Mouse (Mus musculus) ovary, adult 18-20 months (tissue): ENCODE results near the gene Bcl7c.
"Not testable (repeated sequence)": the region's sequence is repeated elsewhere in the genome, so short reads cannot be mapped to it uniquely, and the experiment has no call there.

ENCODE experiments used
- DNase-seq: peaks from one replicate; pipeline ENCODE4 v3.0.0; 2022; ENCODE audit warnings: low spot score, mixed read lengths

The Bcl7c gene

DNA sequence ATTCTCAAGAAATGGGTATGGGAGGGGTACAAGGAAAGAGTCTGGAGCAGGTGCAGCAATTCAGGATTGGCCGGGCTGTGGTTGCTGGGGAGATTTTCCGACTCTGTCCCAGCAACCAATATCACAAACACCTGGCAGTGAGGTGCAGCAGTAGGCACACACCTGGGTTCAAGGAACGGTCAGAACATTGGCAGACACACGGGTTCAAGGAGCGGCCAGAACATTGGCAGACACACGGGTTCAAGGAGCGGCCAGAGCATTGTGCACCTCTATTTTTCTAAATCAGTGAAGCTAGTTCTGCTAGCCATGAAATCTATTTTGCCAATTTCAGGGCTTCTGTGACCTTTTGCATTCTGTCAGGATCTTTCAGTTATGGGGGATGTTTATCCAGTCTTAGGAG lies 61.2 kb downstream of the Bcl7c start:
- DNase-seq, result not testable (repeated sequence)

DNA sequence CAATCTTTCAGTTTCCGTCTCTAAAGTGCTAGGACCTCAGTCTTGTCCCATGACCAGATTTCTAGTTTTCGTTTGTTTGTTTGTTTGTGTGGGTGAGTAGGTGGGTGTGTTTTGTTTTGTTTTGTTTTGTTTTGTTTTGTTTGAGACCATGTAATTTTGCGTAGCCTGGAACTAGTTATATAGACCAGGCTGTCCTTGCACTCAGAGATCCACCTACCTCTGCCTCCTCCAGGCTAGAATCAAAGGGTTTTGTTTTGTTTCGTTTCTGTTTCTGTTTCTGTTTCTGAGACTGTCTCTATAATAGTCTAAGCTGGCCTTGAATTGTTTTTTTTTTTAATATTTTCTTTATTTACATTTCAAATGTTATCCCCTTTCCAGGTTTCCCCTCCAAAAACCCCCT lies 62.4 kb downstream of the Bcl7c start:
- DNase-seq, result no peak

DNA sequence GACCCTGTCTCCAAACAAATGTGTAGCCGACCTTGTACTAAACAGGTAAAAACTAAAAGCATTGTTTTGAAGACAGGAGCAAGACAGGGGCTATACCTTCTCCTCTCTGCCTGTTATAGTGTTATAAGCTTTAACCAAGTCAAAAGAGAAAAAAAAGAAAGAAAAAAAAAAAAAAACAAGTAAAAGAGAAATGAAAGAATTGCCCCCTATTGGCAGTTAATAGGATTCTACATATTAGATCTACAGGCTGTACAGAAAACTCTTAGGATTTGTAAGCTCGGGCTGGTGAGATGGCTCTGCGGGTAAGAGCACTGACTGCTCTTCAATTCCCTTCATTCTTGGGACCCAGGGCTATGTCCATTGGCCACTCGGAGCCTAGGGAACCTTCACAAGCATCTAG lies 66.5 kb downstream of the Bcl7c start:
- DNase-seq, result no peak

DNA sequence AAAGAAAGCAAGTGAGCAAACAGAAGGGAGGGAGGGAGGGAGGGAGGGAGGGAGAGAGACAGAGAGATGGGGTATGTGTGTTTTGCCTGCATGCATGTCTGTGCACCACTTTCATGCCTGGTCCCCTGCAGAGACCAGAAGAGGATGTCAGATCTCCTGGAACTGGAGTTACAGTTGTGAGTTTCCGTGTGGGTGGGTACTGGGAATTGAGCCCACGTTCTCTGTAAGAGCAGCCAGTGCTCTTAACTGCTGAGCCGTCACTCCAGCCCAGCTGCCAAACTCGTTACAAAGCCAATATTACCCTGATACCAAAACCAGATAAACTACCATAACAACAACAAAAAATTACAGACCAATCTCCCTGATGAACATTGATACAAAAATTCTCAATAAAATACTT lies 67.5 kb downstream of the Bcl7c start:
- no peak for DNase-seq

DNA sequence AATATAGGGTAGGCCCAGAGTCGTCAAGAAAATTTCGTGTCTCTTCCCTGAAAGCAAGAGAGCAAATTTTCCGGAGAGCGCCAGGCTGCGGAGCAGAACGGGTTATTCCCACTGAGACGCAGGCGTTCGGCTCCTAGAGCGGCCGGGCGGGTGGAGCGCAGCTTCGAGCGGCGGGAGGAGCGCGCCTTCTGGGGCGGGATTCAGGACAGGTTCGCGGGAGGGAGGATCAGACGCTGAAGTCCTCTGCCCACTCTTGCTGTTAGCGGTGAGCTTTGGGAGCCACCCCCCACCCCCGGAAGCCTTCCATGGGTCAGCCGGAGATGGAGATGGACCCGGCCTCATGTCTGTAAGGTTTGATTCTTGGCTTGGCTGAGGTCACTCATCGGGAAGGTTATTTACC lies 71.8 kb downstream of the Bcl7c start:
- peak; percentile 67 for DNase-seq

DNA sequence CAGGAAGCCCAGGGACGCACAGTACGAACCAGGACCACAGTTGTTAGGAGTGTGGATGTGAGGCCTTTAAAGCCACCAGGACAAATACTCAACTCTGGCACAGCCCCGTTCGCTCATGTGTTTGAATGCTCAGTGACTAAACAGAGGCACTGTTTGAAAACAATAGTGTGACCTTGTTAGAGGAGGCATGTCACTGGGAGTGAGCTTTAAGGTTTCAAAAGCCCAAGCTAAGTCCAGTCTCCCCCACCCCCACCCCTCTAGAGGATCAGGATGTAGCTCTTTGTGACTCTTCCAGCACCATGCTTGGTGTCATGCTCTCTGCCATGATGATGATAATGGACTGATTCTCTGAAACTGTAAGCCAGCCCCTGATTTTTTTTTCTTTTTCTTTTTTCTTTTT lies 77.3 kb downstream of the Bcl7c start:
- DNase-seq, result no peak

DNA sequence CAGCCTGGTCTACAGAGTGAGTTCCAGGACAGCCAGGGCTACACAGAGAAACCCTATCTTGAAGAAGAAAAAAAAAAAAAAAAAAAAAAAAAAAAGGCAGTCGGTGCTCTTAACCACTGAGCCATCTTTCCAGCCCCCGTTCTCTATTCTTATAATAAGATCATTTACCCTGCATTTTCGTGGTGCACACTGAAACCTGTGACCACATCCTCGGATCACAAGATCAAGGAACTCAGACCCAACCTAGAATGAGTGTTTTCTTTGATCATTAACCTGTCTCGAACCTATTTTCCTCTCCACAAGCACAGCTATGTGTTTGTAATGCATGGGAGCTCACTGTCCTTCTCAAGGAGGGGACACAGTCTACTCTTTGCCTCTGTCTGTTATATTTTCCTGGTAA lies 80.1 kb downstream of the Bcl7c start:
- no peak for DNase-seq

DNA sequence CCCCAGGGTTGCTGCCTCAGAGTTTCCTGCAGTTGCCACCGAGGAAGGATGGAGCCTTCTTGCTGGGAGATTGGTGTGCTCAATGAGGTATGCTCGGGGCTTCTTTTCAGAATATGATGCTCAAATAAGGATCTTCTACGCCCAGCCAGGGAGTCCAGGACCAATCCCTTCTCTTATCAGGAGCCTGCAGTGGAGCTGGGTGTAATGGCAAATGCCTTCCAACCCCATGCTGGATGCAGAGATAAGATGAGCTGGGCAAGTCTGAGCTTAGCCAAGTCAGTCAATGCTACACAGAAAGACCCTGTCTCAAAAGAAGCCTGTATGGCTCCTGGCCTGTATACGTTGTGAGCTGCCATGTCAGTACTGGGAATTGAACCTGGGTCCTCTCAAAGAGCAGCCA lies 82.3 kb downstream of the Bcl7c start:
- DNase-seq, result no peak

DNA sequence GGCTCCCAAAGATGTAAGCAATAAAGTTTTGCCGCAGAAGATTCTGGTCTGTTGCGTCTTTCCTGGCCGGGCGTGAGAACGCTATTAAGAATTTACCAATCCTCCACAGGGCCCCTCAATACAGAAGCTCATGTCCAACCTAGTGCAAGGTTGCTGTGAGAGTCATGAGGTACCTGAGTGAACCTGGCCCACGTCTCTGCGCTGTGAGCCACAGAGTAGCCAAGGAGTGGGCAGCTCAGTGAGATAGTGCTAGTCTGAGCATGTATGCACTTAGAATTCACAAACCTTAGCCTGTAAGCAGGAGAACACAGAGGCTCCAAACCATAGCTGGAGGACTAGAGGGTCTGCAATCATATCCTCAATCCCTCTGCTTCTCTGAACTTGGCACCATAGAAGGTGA lies 82.7 kb downstream of the Bcl7c start:
- no peak for DNase-seq

DNA sequence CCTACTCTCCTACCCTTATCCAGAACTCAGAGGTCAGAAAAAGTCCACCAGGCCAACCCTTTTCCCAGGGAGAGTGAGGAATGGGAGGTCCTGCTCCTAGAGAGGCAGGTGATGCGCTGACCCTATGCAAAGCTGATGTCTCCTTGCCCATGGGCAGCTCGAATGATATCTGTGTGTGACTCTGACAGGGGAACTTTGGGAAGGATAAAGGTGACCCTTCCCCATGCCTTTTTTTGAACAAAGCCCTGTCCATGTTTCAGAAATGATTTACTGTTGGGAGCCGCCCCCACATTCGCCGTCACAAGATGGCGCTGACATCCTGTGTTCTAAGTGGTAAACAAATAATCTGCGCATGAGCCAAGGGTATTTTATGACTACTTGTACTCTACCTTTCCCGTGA lies 90.3 kb downstream of the Bcl7c start:
- DNase-seq, result not testable (repeated sequence)

DNA sequence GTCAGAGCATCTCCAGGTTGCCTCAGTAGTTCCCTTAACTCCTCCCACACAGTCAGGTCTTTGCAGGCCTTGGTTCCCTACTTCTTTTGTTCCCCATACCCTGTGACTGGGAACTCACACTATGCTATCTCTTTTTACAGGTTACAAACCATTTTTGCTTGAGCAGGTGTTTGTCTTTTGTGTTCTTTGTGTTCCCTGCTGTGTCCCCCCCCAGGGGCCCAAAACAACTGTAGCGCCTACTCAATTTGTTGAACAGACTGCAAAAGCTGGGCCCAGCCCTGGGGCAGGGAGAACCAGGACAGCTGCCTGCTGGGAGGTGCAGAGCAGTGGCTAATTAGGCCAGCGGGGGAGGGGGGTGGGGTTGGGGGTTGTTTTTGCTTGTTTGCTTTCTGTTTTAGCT lies 90.8 kb downstream of the Bcl7c start:
- no peak for DNase-seq

DNA sequence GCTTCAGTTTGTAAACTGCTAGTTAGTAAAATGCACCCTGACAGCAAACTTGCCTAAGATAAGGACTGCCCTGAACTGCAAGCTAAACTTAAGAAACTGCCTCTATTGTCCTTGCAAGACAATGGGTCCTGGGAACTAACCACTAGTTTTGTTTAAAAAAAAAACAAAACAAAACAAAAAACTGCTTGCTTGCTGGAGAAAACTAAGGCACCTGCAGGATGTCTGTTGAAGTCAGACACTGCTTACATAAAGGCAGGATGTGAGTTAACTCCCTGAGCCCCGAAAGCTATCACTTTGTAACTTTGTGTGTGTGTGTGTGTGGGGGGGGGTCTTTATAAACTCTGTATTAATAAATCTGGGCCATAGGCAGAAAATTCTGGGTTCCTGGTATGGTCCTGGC lies 91.9 kb downstream of the Bcl7c start:
- DNase-seq, result no peak

DNA sequence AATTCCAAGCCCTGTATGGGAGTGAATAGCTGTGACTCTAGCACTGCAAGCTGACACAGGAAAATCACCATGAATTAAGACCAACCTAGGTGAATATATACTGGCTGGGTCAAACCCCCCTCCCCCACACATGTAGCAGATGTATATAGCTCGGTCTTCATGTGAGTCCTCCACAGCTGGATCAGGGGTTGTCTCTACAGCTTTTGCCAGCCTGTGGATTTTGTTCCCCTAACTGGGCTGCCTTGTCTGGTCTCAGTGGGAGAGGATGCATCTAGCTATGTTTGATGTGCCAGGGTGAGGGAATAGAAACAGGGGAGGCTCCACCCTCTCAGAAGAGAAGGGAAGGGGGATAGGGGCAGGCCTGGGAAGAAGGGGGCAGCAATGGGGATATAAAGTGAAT lies 92.4 kb downstream of the Bcl7c start:
- no peak for DNase-seq

DNA sequence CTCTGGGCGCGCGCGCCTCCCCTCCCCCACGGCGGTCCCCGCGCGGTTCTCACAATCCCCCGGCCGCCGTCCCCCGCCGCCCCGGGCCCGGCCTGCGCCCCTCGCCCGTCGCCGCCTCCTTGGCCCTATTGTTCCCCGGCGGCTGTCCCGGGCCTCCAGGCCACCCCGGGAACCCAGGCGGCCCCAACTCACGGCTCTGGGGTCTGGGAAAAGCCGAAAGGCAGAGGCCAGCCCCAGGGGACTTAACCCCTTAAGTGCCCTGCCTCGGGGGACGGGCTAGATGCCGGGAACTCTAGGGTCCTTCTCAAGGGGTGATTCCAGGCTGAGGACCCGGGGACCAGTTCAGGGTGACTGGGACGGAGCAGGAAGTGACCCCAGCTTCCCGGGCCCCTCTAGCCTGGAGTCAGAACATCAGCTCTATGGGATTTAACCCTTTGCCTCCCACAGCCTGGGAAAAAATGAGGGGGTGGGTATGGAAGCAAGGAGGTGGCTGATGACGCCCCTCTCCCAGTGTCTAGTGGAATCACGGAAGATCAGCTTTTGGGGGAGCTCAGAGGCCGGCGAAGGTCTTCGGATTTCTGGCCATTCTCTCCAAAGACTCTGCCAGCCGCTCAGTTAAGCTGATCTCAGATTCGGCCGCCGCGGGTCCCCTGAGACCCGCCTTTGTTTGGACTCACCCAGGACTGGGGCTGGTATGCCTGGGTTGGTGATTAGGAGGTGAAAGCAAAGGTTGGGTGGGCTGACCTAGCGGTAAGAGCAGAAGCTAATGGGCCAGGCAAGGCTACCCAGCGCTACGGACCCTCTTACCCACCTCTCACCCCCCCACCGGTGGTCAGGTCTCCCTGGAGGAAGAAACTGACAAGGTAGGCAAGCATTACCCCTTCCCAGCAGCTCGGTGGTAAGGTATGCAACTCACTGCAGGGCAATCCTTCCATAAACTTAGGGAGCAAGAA lies 93.6 kb downstream of the Bcl7c start, which contains the start of gene Zfp629:
Gene Zfp629, minus strand, starts transcription at position 907 of the 953 bp plus-strand sequence.
- DNase-seq, result peak; percentile 55

DNA sequence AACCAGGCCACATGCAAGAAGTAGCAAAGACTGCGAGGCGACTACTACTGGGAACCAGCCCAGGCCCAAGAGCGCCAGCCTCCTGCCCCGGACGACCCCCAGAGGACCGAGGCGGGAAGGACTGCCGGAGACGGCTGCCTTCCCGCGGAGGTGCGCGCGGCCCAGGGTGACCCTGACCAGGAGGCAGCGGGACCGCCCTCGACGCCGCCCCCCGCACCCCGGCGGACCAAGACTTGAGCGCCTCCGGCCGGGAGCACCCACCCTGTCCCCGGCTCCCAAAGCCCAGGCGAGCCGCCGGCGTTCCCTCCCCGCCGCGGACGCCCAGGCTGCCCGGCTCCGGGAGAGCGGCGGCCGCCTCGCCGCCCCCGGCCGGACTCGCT lies 94.2 kb downstream of the Bcl7c start:
- peak; percentile 47 for DNase-seq

DNA sequence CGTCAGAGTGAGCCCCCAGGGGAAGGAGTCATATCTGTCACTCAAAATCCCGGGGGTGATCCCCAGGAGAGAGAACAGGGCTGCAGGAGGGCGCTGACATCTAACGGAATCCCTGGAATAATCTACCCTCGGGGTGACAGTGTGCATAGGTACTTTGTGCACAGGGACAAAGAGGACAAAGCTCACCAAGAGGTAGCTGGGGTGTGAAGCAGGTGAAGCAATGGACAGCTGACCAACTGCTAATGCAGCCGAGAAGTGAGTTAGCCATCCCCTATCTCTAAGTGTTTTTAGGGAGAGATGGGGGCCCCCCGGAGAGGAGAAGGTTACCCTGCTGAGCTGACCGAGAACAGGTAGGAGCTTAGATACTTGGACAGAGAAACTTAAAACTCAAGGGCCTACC lies 94.6 kb downstream of the Bcl7c start:
- DNase-seq, result no peak

DNA sequence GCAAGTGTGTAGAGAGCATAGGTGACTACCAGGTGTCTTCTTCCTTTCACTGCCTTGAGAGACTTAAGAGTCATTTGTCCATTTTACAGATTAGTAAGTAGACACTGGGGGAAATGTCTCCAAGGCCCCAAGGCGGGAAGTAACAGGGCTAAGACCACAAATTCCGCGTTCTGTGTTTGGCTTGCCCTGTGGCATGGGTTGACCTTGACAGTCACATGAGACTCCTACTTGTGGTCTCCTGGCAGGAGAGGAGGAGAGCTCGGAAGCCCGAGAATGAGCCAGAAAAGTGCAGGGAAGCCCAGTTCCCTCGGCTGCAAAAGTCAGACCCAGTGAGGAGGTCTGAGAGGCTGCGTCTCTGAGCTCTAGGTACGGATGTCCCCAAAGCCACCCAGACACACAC lies 95.2 kb downstream of the Bcl7c start:
- no peak for DNase-seq

DNA sequence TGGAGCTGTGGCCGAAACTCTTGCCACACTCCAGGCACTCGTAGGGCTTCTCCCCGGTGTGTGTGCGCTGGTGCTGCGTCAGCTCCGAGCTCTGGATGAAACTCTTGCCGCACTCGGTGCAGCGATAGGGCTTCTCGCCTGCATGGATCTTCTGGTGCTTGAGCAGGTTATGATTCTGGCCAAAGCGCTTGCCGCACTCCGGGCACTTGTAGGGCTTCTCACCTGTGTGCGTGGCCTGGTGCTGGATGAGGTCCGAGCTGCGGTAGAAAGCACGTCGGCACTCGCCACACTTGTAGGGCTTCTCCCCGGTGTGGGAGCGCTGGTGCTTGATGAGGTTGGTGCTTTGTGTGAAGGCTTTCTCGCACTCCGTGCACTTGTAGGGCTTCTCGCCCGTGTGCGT lies 97.2 kb downstream of the Bcl7c start:
- DNase-seq, result no peak
